ENCODE assay signal across 9 mouse cellular contexts in the genomic region with DNA sequence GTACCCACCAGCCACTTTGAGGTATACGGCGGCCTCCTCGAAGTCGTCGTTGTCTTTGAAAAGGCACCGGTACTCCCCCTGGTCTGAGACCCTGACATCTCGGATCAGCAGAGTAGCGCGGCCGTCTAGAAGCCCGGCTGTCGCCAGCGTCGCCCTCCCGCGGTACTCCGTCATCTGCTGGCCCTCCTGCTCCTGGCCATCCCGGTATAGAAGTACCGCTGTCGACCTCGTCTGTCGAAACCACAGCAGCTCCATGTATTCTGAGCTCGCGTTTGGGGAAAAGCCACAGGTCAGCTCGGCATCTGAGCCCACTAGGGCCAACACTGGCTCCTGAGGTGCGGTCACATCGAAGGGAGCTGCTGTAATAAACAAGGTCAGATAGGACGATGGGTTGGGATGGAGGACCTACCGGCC. TPM values are rescaled to one million over a fixed set of nuclear protein-coding genes. Genes with fewer than 3 reads are reported as not detected.
DNase-seq lines count a peak whose midpoint lies in the region; ATAC-seq and TF ChIP-seq lines count a peak whose summit lies in the region.
"Had no signal": no experiment of that assay in that cellular context is flagged by ENCODE, and none has a peak within 500 bp of the region (broad histone marks: within the 10 kb centered on the region; RNA-seq: fewer than 3 reads in every experiment).

No protein-coding gene starts in this region.

- peak overlapping the region; percentile 27; the same call in 1 of the 2 replicates for H3K9ac ChIP-seq in intestine, postnatal 0 days (ENCODE audit: low read depth, low read length)
- no peak overlapping the region; the same call in 1 of the 2 replicates for H3K9ac ChIP-seq in lung, postnatal 0 days (replicated peaks; ENCODE audit: low read depth)

- peak overlapping the region; percentile 90 for H3K4me2 ChIP-seq in intestine, postnatal 0 days (replicated peaks; ENCODE audit: low read depth)
- H3K4me2 ChIP-seq in lung, postnatal 0 days (replicated peaks; ENCODE audit: low read depth, low read length) = peak overlapping the region; percentile 71

- no peaks in the 10 kb centered on the region for H3K27me3 ChIP-seq in intestine, postnatal 0 days (replicated peaks; ENCODE audit: control insufficient read depth, insufficient read depth, low read length)
- no peaks in the 10 kb centered on the region for H3K27me3 ChIP-seq in lung, postnatal 0 days (replicated peaks; ENCODE audit: insufficient read depth, low read length)

- peak overlapping the region; percentile 55 for H3K4me3 ChIP-seq in intestine, postnatal 0 days (ENCODE audit: low read depth, low read length)
- H3K4me3 ChIP-seq in lung, postnatal 0 days (ENCODE audit: low read depth, low read length) = peak overlapping the region; percentile 44

- TF ChIP-seq EP300 in lung, postnatal 0 days (IDR thresholded peaks at IDR 0.05) = no peak

- WGBS in intestine, postnatal 0 days = under 1% methylated on average over 29 of the region's 29 CpGs
- 2% methylated on average over 28 of the region's 29 CpGs for WGBS in lung, postnatal 0 days

- ATAC-seq in CD4-positive, CD25-positive, alpha-beta regulatory T cell, adult 4 months = peak; percentile 40
- ATAC-seq in granulocyte monocyte progenitor cell, adult 5-6 weeks (replicated peaks; ENCODE audit: poor library complexity, severe bottlenecking) = peak; percentile 31
- ATAC-seq in intestine, postnatal 0 days = no peak
- ATAC-seq in lung, postnatal 0 days = peak; percentile 55; the same call in 1 of the 2 replicates

- 0 out of 2 replicates have a peak, but pooled peaks cover 3% of the 10 kb centered on the region for H3K4me1 ChIP-seq in intestine, postnatal 0 days (replicated peaks; ENCODE audit: control insufficient read depth, insufficient read depth, low read length)
- H3K4me1 ChIP-seq in lung, postnatal 0 days (ENCODE audit: insufficient read depth, low read depth, low read length) = peaks cover 4% of the 10 kb centered on the region; the same call in 1 of the 2 replicates

- no peak overlapping the region for H3K27ac ChIP-seq in intestine, postnatal 0 days (ENCODE audit: low read depth, low read length)
- H3K27ac ChIP-seq in lung, postnatal 0 days (ENCODE audit: low read length) = no peak overlapping the region

- H3K36me3 ChIP-seq in intestine, postnatal 0 days (ENCODE audit: control insufficient read depth, insufficient read depth) = no peaks in the 10 kb centered on the region
- H3K36me3 ChIP-seq in lung, postnatal 0 days (ENCODE audit: insufficient read depth, low read length) = no peaks in the 10 kb centered on the region

- H3K9me3 ChIP-seq in intestine, postnatal 0 days (ENCODE audit: control insufficient read depth) = no peaks in the 10 kb centered on the region
- no peaks in the 10 kb centered on the region for H3K9me3 ChIP-seq in lung, postnatal 0 days (ENCODE audit: low read length)

- peak; percentile 49 for DNase-seq in A20 (ENCODE audit: low read depth, low spot score)
- peak; percentile 47 for DNase-seq in cerebellum, adult 8-10 months
- peak; percentile 37 for DNase-seq in lung, postnatal 0 days (ENCODE audit: low spot score)
- DNase-seq in retina, postnatal 1 day = peak; percentile 69
- no peak for DNase-seq in layer of hippocampus, adult 9-10 months (ENCODE audit: low spot score)

- no peak for TF ChIP-seq CTCF in intestine, postnatal 0 days (IDR thresholded peaks at IDR 0.05; ENCODE audit: low read depth)
- 0 out of 2 replicates have a peak, but pooled peaks have one; percentile 14 for TF ChIP-seq CTCF in lung, postnatal 0 days (IDR thresholded peaks at IDR 0.05)

RNA-seq across cellular contexts. Expression of a gene that starts 1.5 kb away (rescaled TPM):
- polyA plus RNA-seq in CD4-positive, CD25-positive, alpha-beta regulatory T cell, adult 4 months (2017; shearing (Covaris generic)) = not detected
- not detected in 2 replicates for total RNA-seq in granulocyte monocyte progenitor cell, adult 5-6 weeks (2014; fragmentation: Nextera tagmentation)
- not detected in 2 replicates for total RNA-seq in granulocyte monocyte progenitor cell, adult 5-6 weeks (2017)
- polyA plus RNA-seq in intestine, postnatal 0 days (2015; fragmentation: Nextera tagmentation; extraction: Ambion mirVana) = not detected in 2 replicates
- 0.14 and 0.21 TPM in 2 replicates for polyA plus RNA-seq in lung, postnatal 0 days (2015; fragmentation: Nextera tagmentation; extraction: Ambion mirVana)

RNA-seq across cellular contexts. Expression of a gene that starts 24.4 kb away (rescaled TPM):
- not detected for polyA plus RNA-seq in CD4-positive, CD25-positive, alpha-beta regulatory T cell, adult 4 months (2017; shearing (Covaris generic))
- not detected in 2 replicates for total RNA-seq in granulocyte monocyte progenitor cell, adult 5-6 weeks (2014; fragmentation: Nextera tagmentation)
- total RNA-seq in granulocyte monocyte progenitor cell, adult 5-6 weeks (2017) = not detected in 2 replicates
- polyA plus RNA-seq in intestine, postnatal 0 days (2015; fragmentation: Nextera tagmentation; extraction: Ambion mirVana) = not detected in 2 replicates
- polyA plus RNA-seq in lung, postnatal 0 days (2015; fragmentation: Nextera tagmentation; extraction: Ambion mirVana) = 0.06 and 0.07 TPM in 2 replicates
- polyA plus RNA-seq: gonadal fat pad, adult 2 months had no signal

RNA-seq across cellular contexts. Expression of a gene that starts 40.6 kb away (rescaled TPM):
- polyA plus RNA-seq in CD4-positive, CD25-positive, alpha-beta regulatory T cell, adult 4 months (2017; shearing (Covaris generic)) = 10 to 100 TPM; 12.4 to 14.5 TPM
- total RNA-seq in granulocyte monocyte progenitor cell, adult 5-6 weeks (2014; fragmentation: Nextera tagmentation) = 2.9 and 5.7 TPM in 2 replicates
- total RNA-seq in granulocyte monocyte progenitor cell, adult 5-6 weeks (2017) = 11.0 and 13.7 TPM in 2 replicates
- polyA plus RNA-seq in intestine, postnatal 0 days (2015; fragmentation: Nextera tagmentation; extraction: Ambion mirVana) = 5.1 and 5.6 TPM in 2 replicates
- 8.4 and 8.7 TPM in 2 replicates for polyA plus RNA-seq in lung, postnatal 0 days (2015; fragmentation: Nextera tagmentation; extraction: Ambion mirVana)
